Mouse (Mus musculus): Measurements from ENCODE around the gene Mvb12b. TPM values are rescaled to one million over a fixed set of nuclear protein-coding genes. Genes with fewer than 3 reads are reported as not detected.

Gene Mvb12b
- polyA plus RNA-seq, 1 experiment: 49.9 TPM

DNA sequence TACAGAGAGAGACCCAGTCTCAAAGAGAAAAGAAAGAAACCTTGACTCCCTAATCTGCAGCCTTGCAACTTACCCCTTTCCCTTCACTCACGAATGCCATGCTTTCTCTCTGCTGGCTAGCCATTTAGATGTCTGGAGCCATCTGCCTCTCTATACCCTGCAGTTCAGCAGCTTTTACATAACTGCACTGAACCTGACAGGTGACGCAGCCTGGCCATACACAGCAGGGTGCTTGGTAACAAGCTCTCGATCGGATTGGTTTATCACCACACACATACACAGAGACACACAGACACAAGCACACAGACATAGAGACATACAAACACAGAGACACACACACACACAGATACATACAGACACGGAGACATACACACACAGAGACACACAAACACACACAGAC, 67.7 kb downstream of the Mvb12b start:
- WGBS: 95% methylated on average over 5 of the region's 5 CpGs
- no peak overlapping the region for H3K4me3 ChIP-seq (replicated peaks; ENCODE audit: extremely low read depth, low read depth, low read length)
- TF ChIP-seq POLR2A (IDR thresholded peaks at IDR 0.05; ENCODE audit: borderline replicate concordance, extremely low read depth, low read depth, low read length): no peak
- TF ChIP-seq CTCF (IDR thresholded peaks at IDR 0.05; ENCODE audit: insufficient read depth, low read length): no peak
- H3K4me1 ChIP-seq (ENCODE audit: control insufficient read depth, insufficient read depth, low read length): no peaks in the 10 kb centered on the region
- no peak for DNase-seq

DNA sequence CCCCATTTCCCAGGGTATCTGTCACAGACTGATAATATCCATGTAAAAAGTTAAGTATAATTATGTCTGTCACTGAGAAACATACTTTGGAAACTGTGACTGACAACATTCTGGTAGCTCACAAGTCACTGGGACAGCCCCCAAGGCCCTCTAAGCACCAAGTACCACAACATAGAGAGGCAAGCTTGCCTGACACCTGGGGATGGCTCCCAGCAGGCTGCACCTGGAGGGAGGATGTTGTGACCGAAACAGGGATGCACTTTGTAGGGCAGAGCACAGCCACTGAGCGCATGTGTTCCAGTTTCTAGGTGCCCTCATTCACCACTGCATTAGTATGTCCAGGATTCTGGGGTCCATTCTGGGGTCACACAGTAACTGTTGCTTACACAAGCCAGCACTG, 69.4 kb downstream of the Mvb12b start:
- TF ChIP-seq CTCF (IDR thresholded peaks at IDR 0.05; ENCODE audit: insufficient read depth, low read length): no peak
- TF ChIP-seq POLR2A (IDR thresholded peaks at IDR 0.05; ENCODE audit: borderline replicate concordance, extremely low read depth, low read depth, low read length): no peak
- no peak for DNase-seq
- Histone ChIP-seq H3K4me3 (replicated peaks; ENCODE audit: extremely low read depth, low read depth, low read length) (no peak overlapping the region), H3K4me1 (ENCODE audit: control insufficient read depth, insufficient read depth, low read length) (no peaks in the 10 kb centered on the region)
- whole genome bisulfite sequencing: 98% methylated on average over 2 of the region's 2 CpGs

- Histone ChIP-seq H3K4me3 (replicated peaks; ENCODE audit: extremely low read depth, low read depth, low read length) (no peak overlapping the region), H3K4me1 (ENCODE audit: control insufficient read depth, insufficient read depth, low read length) (no peaks in the 10 kb centered on the region)
- no peak for DNase-seq
- TF ChIP-seq CTCF (IDR thresholded peaks at IDR 0.05; ENCODE audit: insufficient read depth, low read length): no peak
- no peak for TF ChIP-seq POLR2A (IDR thresholded peaks at IDR 0.05; ENCODE audit: borderline replicate concordance, extremely low read depth, low read depth, low read length)
- WGBS: 76% methylated on average over 9 of the region's 9 CpGs
Measured at GRCm38 (mm10) chr2:33817663-33818346, 69.9 kb downstream of the Mvb12b start.

GRCm38 (mm10) chr2:33817080-33817479, 70.7 kb downstream of the Mvb12b start:
- WGBS: 85% methylated on average over 4 of the region's 4 CpGs
- Histone ChIP-seq H3K4me1 (ENCODE audit: control insufficient read depth, insufficient read depth, low read length) (no peaks in the 10 kb centered on the region), H3K4me3 (replicated peaks; ENCODE audit: extremely low read depth, low read depth, low read length) (no peak overlapping the region)
- no peak for DNase-seq
- TF ChIP-seq CTCF (IDR thresholded peaks at IDR 0.05; ENCODE audit: insufficient read depth, low read length): no peak

DNA sequence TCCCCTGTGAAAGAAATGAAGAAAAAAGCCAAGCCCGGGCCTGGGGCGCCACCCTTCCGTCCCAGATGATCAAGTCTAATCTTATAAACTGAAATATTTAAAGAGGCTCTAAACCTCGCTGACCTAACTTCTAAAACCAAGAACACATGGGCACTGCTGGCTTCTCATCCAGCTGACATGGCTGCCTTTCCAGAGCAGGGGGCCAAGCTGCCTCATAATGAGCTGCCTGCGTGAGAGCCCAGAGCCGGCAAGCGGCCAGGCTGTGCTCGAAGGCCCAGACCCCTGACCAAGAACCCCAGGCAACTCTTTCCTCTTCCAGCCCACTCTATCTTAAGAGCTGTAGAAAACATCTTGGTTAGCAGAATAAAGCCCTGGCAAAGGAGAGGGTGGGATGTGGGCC, 73.2 kb downstream of the Mvb12b start:
- WGBS: 74% methylated on average over 8 of the region's 8 CpGs

GRCm38 (mm10) chr2:33813501-33814240, 74.1 kb downstream of the Mvb12b start:
- no peak overlapping the region for H3K4me3 ChIP-seq (replicated peaks; ENCODE audit: extremely low read depth, low read depth, low read length)
- DNase-seq: no peak
- 61% methylated on average over 8 of the region's 8 CpGs for WGBS
- no peak for TF ChIP-seq POLR2A (IDR thresholded peaks at IDR 0.05; ENCODE audit: borderline replicate concordance, extremely low read depth, low read depth, low read length)
- no peak for TF ChIP-seq CTCF (IDR thresholded peaks at IDR 0.05; ENCODE audit: insufficient read depth, low read length)
- H3K4me1 ChIP-seq (ENCODE audit: control insufficient read depth, insufficient read depth, low read length): no peaks in the 10 kb centered on the region

More for the DNA sequence above, 73.2 kb downstream of the Mvb12b start:
- no peak for DNase-seq
- Histone ChIP-seq H3K4me3 (replicated peaks; ENCODE audit: extremely low read depth, low read depth, low read length) (no peak overlapping the region), H3K4me1 (ENCODE audit: control insufficient read depth, insufficient read depth, low read length) (no peaks in the 10 kb centered on the region)
- no peak for TF ChIP-seq CTCF (IDR thresholded peaks at IDR 0.05; ENCODE audit: insufficient read depth, low read length)
- no peak for TF ChIP-seq POLR2A (IDR thresholded peaks at IDR 0.05; ENCODE audit: borderline replicate concordance, extremely low read depth, low read depth, low read length)

- no peak for TF ChIP-seq CTCF (IDR thresholded peaks at IDR 0.05; ENCODE audit: insufficient read depth, low read length)
- no peak for TF ChIP-seq POLR2A (IDR thresholded peaks at IDR 0.05; ENCODE audit: borderline replicate concordance, extremely low read depth, low read depth, low read length)
- WGBS: 80% methylated on average over 11 of the region's 11 CpGs
- no peaks in the 10 kb centered on the region for H3K4me1 ChIP-seq (ENCODE audit: control insufficient read depth, insufficient read depth, low read length)
- no peak overlapping the region for H3K4me3 ChIP-seq (replicated peaks; ENCODE audit: extremely low read depth, low read depth, low read length)
- no peak for DNase-seq
Measured at GRCm38 (mm10) chr2:33812980-33813379, 74.8 kb downstream of the Mvb12b start.

- no peak for TF ChIP-seq POLR2A (IDR thresholded peaks at IDR 0.05; ENCODE audit: borderline replicate concordance, extremely low read depth, low read depth, low read length)
- no peak for DNase-seq
- Histone ChIP-seq H3K4me1 (ENCODE audit: control insufficient read depth, insufficient read depth, low read length) (no peaks in the 10 kb centered on the region), H3K4me3 (replicated peaks; ENCODE audit: extremely low read depth, low read depth, low read length) (no peak overlapping the region)
- WGBS: 91% methylated on average over 17 of the region's 17 CpGs
Measured at GRCm38 (mm10) chr2:33811349-33811890, 76.3 kb downstream of the Mvb12b start.

DNA sequence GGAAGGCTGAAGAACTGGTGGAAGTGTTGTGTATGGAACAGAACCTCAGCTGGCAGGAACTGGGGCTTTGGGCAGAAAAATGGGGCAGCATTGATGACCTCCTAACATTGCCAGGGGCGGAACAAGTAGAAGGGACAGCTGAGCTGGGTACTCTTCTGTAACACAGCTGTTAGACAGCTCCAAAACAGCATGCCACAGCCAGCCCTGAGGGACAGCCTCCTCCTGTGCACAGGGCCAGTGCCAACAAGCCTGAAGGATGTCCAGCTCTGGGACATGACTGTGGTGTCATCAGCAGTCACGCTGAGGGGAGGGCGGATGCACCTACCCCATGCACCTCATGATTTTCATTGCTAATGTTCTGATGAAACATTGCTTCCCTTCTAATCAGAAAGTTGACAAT, 78.7 kb downstream of the Mvb12b start:
- no peak for DNase-seq
- no peaks in the 10 kb centered on the region for H3K4me1 ChIP-seq (ENCODE audit: control insufficient read depth, insufficient read depth, low read length)
- 82% methylated on average over 3 of the region's 3 CpGs for WGBS

DNA sequence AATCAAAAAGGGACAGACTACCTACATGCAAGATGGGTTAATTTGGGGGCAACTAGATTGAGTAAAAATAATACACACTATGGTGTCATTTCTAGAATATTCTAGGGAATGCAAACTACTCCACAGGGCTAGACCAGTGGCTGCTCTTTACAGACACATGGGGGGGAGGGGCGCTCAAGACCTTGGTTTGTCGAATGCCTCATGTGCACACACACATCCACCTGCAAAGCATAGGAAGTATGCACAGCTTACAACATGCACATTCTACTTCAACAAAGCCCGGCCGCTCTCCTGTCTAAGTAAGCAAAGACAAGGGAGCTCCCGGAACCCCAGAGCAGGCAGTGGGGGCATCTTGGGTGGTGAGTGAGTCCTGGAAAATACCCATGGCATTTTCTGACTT, 79.7 kb downstream of the Mvb12b start:
- 88% methylated on average over 5 of the region's 5 CpGs for WGBS
- no peaks in the 10 kb centered on the region for H3K4me1 ChIP-seq (ENCODE audit: control insufficient read depth, insufficient read depth, low read length)
- TF ChIP-seq POLR2A (IDR thresholded peaks at IDR 0.05; ENCODE audit: borderline replicate concordance, extremely low read depth, low read depth, low read length) (no peak), CTCF (IDR thresholded peaks at IDR 0.05; ENCODE audit: insufficient read depth, low read length) (no peak)
- DNase-seq: no peak
- H3K4me3 ChIP-seq (replicated peaks; ENCODE audit: extremely low read depth, low read depth, low read length): no peak overlapping the region

More for the DNA sequence above, 78.7 kb downstream of the Mvb12b start:
- TF ChIP-seq POLR2A (IDR thresholded peaks at IDR 0.05; ENCODE audit: borderline replicate concordance, extremely low read depth, low read depth, low read length) (no peak), CTCF (IDR thresholded peaks at IDR 0.05; ENCODE audit: insufficient read depth, low read length) (no peak)
- no peak overlapping the region for H3K4me3 ChIP-seq (replicated peaks; ENCODE audit: extremely low read depth, low read depth, low read length)
